Mouse (Mus musculus) liver, embryonic 15.5 days (tissue): ENCODE data around the gene Trpm8. TPM values are rescaled to one million over a fixed set of nuclear protein-coding genes. Genes with fewer than 3 reads are reported as not detected.

Experiments used
- ATAC-seq: fragments of 200-750 bp; cut with Nextera tagmentation; 2 replicates; pipeline ENCODE4 v1.8.0; 2017; ENCODE audit warnings: moderate number of reproducible peaks, mild to moderate bottlenecking, moderate library complexity; ENCODE audit not compliant: insufficient read depth
- H3K27ac ChIP-seq: fragments of 300-500 bp; sonication (generic); replicated peaks from 2 replicates; pipeline ENCODE4 v1.5.1; 2015; ENCODE audit warnings: mild to moderate bottlenecking, inconsistent platforms
- H3K27me3 ChIP-seq: fragments of 300-500 bp; sonication (generic); 2 replicates; pipeline ENCODE4 v1.6.1; 2015; ENCODE audit warnings: mild to moderate bottlenecking, inconsistent platforms
- H3K36me3 ChIP-seq: fragments of 300-500 bp; sonication (generic); replicated peaks from 2 replicates; pipeline ENCODE4 v1.6.1; 2015; ENCODE audit warnings: moderate library complexity, mild to moderate bottlenecking, inconsistent platforms
- H3K4me1 ChIP-seq: fragments of 300-500 bp; sonication (generic); replicated peaks from 2 replicates; pipeline ENCODE4 v1.6.1; 2015; ENCODE audit warnings: inconsistent platforms
- H3K4me2 ChIP-seq: fragments of 300-500 bp; sonication (generic); 2 replicates; pipeline ENCODE4 v1.6.1; 2015; ENCODE audit warnings: moderate library complexity, mild to moderate bottlenecking, inconsistent platforms
- H3K4me3 ChIP-seq: fragments of 300-500 bp; sonication (generic); replicated peaks from 2 replicates; pipeline ENCODE4 v1.5.1; 2015; ENCODE audit warnings: mild to moderate bottlenecking, inconsistent platforms
- H3K9ac ChIP-seq: fragments of 300-500 bp; sonication (generic); 2 replicates; pipeline ENCODE4 v1.6.1; 2015; ENCODE audit warnings: moderate library complexity, mild to moderate bottlenecking, inconsistent platforms
- H3K9me3 ChIP-seq: fragments of 300-500 bp; sonication (generic); replicated peaks from 2 replicates; pipeline ENCODE4 v1.6.1; 2016; ENCODE audit warnings: inconsistent platforms
- WGBS: fragments of 180-500 bp; shearing (Covaris S2); methylation state at CpG from one replicate; pipeline ENCODE4 v1.1.7; 2015; ENCODE audit warnings: mixed read lengths; ENCODE audit not compliant: insufficient replicate concordance; 5-methylcytosine and 5-hydroxymethylcytosine counted together
- polyA plus RNA-seq: library from polyadenylated mRNA; unstranded; fragments of >200 nt; fragmentation: Nextera tagmentation; extraction: Ambion mirVana; gene quantifications from 2 replicates; pipeline ENCODE4 v1.2.1, GENCODE M21; 2015

The Trpm8 gene
- polyA plus RNA-seq, 1 experiment from 2014 or later = not detected

GRCm38 (mm10) chr1:88234646-88235045 is 42.8 kb upstream of the Trpm8 start:
- H3K9me3 ChIP-seq = peaks cover 51% of the 10 kb centered on the region
- H3K27ac ChIP-seq = no peak overlapping the region
- no peak overlapping the region for H3K4me2 ChIP-seq
- H3K36me3 ChIP-seq = no peaks in the 10 kb centered on the region
- no peak overlapping the region for H3K4me3 ChIP-seq
- 32% methylated on average over 5 of the region's 5 CpGs for WGBS
- ATAC-seq = no peak
- no peak overlapping the region for H3K9ac ChIP-seq
- H3K27me3 ChIP-seq = no peaks in the 10 kb centered on the region
- no peaks in the 10 kb centered on the region for H3K4me1 ChIP-seq

GRCm38 (mm10) chr1:88235046-88235893 is 42.2 kb upstream of the Trpm8 start:
- WGBS = 47% methylated on average over 11 of the region's 11 CpGs
- H3K36me3 ChIP-seq = no peaks in the 10 kb centered on the region
- H3K27me3 ChIP-seq = no peaks in the 10 kb centered on the region
- H3K9ac ChIP-seq = no peak overlapping the region
- H3K9me3 ChIP-seq = peaks cover 49% of the 10 kb centered on the region
- no peaks in the 10 kb centered on the region for H3K4me1 ChIP-seq
- no peak for ATAC-seq
- no peak overlapping the region for H3K4me2 ChIP-seq
- H3K27ac ChIP-seq = no peak overlapping the region
- H3K4me3 ChIP-seq = no peak overlapping the region

- WGBS = 38% methylated on average over 4 of the region's 4 CpGs
- H3K4me3 ChIP-seq = no peak overlapping the region
- no peak overlapping the region for H3K9ac ChIP-seq
- H3K9me3 ChIP-seq = peaks cover 54% of the 10 kb centered on the region
- H3K36me3 ChIP-seq = no peaks in the 10 kb centered on the region
- ATAC-seq = no peak
- H3K4me2 ChIP-seq = no peak overlapping the region
- no peak overlapping the region for H3K27ac ChIP-seq
- no peaks in the 10 kb centered on the region for H3K27me3 ChIP-seq
- no peaks in the 10 kb centered on the region for H3K4me1 ChIP-seq
Measured at GRCm38 (mm10) chr1:88235894-88236415, 41.5 kb upstream of the Trpm8 start.

GRCm38 (mm10) chr1:88237311-88237710 is 40.1 kb upstream of the Trpm8 start:
- Histone ChIP-seq H3K9ac (no peak overlapping the region), H3K27ac (no peak overlapping the region), H3K36me3 (no peaks in the 10 kb centered on the region), H3K9me3 (peaks cover 50% of the 10 kb centered on the region), H3K27me3 (no peaks in the 10 kb centered on the region), H3K4me1 (no peaks in the 10 kb centered on the region), H3K4me3 (no peak overlapping the region), H3K4me2 (no peak overlapping the region)
- 59% methylated on average over 5 of the region's 5 CpGs for WGBS
- no peak for ATAC-seq

GRCm38 (mm10) chr1:88238771-88239170 is 38.7 kb upstream of the Trpm8 start:
- 56% methylated on average over 6 of the region's 6 CpGs for WGBS
- H3K9me3 ChIP-seq = peaks cover 42% of the 10 kb centered on the region

GRCm38 (mm10) chr1:88240072-88240471 is 37.4 kb upstream of the Trpm8 start:
- no peaks in the 10 kb centered on the region for H3K27me3 ChIP-seq
- H3K4me3 ChIP-seq = no peak overlapping the region
- H3K9ac ChIP-seq = no peak overlapping the region
- H3K4me1 ChIP-seq = no peaks in the 10 kb centered on the region
- H3K9me3 ChIP-seq = peaks cover 49% of the 10 kb centered on the region
- H3K36me3 ChIP-seq = no peaks in the 10 kb centered on the region
- no peak overlapping the region for H3K27ac ChIP-seq
- no peak for ATAC-seq
- 57% methylated on average over 5 of the region's 5 CpGs for WGBS
- H3K4me2 ChIP-seq = no peak overlapping the region

More at GRCm38 (mm10) chr1:88238771-88239170, 38.7 kb upstream of the Trpm8 start:
- Histone ChIP-seq H3K27me3 (no peaks in the 10 kb centered on the region), H3K4me2 (no peak overlapping the region), H3K9ac (no peak overlapping the region), H3K27ac (no peak overlapping the region), H3K36me3 (no peaks in the 10 kb centered on the region), H3K4me3 (no peak overlapping the region), H3K4me1 (no peaks in the 10 kb centered on the region)
- ATAC-seq = no peak

- H3K9me3 ChIP-seq = peaks cover 45% of the 10 kb centered on the region
Measured at GRCm38 (mm10) chr1:88240579-88240978, 36.9 kb upstream of the Trpm8 start.

GRCm38 (mm10) chr1:88243861-88244260 is 33.6 kb upstream of the Trpm8 start:
- Histone ChIP-seq H3K4me2 (no peak overlapping the region), H3K27ac (no peak overlapping the region), H3K27me3 (no peaks in the 10 kb centered on the region), H3K4me3 (no peak overlapping the region), H3K9ac (no peak overlapping the region), H3K36me3 (no peaks in the 10 kb centered on the region), H3K4me1 (no peaks in the 10 kb centered on the region), H3K9me3 (peaks cover 35% of the 10 kb centered on the region)
- 47% methylated on average over 5 of the region's 5 CpGs for WGBS
- no peak for ATAC-seq

More at GRCm38 (mm10) chr1:88240579-88240978, 36.9 kb upstream of the Trpm8 start:
- Histone ChIP-seq H3K9ac (no peak overlapping the region), H3K27ac (no peak overlapping the region), H3K27me3 (no peaks in the 10 kb centered on the region), H3K4me2 (no peak overlapping the region), H3K4me1 (no peaks in the 10 kb centered on the region), H3K36me3 (no peaks in the 10 kb centered on the region), H3K4me3 (no peak overlapping the region)
- ATAC-seq = no peak
- WGBS = 44% methylated on average over 4 of the region's 4 CpGs

- peaks cover 42% of the 10 kb centered on the region; the same call in 1 of the 2 replicates for H3K9me3 ChIP-seq
- H3K27ac ChIP-seq = no peak overlapping the region
- no peak for ATAC-seq
- WGBS = 57% methylated on average over 6 of the region's 6 CpGs
- no peak overlapping the region for H3K4me2 ChIP-seq
- H3K36me3 ChIP-seq = no peaks in the 10 kb centered on the region
- H3K4me3 ChIP-seq = no peak overlapping the region
- H3K27me3 ChIP-seq = no peaks in the 10 kb centered on the region
- H3K9ac ChIP-seq = no peak overlapping the region
- no peaks in the 10 kb centered on the region for H3K4me1 ChIP-seq
Measured at GRCm38 (mm10) chr1:88245881-88246280, 31.6 kb upstream of the Trpm8 start.

- H3K9ac ChIP-seq = no peak overlapping the region
- H3K4me3 ChIP-seq = no peak overlapping the region
- H3K9me3 ChIP-seq = peaks cover 41% of the 10 kb centered on the region; the same call in 1 of the 2 replicates
- no peak overlapping the region for H3K4me2 ChIP-seq
- ATAC-seq = no peak
- no peaks in the 10 kb centered on the region for H3K4me1 ChIP-seq
- 34% methylated on average over 6 of the region's 6 CpGs for WGBS
- H3K27me3 ChIP-seq = no peaks in the 10 kb centered on the region
- H3K36me3 ChIP-seq = no peaks in the 10 kb centered on the region
- H3K27ac ChIP-seq = no peak overlapping the region
Measured at GRCm38 (mm10) chr1:88246386-88246785, 31.1 kb upstream of the Trpm8 start.

- Histone ChIP-seq H3K9ac (no peak overlapping the region), H3K9me3 (peaks cover 48% of the 10 kb centered on the region; the same call in 1 of the 2 replicates), H3K27ac (no peak overlapping the region), H3K36me3 (no peaks in the 10 kb centered on the region), H3K4me2 (no peak overlapping the region), H3K4me3 (no peak overlapping the region), H3K27me3 (no peaks in the 10 kb centered on the region), H3K4me1 (no peaks in the 10 kb centered on the region)
- no peak for ATAC-seq
- WGBS = 30% methylated on average over 2 of the region's 2 CpGs
Measured at GRCm38 (mm10) chr1:88247660-88248059, 29.8 kb upstream of the Trpm8 start.
